Mouse (Mus musculus) thymus, postnatal 14 days (tissue): ENCODE measurements around the gene Frmd4a.

ENCODE experiments used
- DNase-seq: peaks from one replicate; pipeline ENCODE4 v3.0.0; 2021

Frmd4a gene

GRCm38 (mm10) chr2:4452590-4453400 is 435.3 kb downstream of the Frmd4a start:
- no peak for DNase-seq

DNA sequence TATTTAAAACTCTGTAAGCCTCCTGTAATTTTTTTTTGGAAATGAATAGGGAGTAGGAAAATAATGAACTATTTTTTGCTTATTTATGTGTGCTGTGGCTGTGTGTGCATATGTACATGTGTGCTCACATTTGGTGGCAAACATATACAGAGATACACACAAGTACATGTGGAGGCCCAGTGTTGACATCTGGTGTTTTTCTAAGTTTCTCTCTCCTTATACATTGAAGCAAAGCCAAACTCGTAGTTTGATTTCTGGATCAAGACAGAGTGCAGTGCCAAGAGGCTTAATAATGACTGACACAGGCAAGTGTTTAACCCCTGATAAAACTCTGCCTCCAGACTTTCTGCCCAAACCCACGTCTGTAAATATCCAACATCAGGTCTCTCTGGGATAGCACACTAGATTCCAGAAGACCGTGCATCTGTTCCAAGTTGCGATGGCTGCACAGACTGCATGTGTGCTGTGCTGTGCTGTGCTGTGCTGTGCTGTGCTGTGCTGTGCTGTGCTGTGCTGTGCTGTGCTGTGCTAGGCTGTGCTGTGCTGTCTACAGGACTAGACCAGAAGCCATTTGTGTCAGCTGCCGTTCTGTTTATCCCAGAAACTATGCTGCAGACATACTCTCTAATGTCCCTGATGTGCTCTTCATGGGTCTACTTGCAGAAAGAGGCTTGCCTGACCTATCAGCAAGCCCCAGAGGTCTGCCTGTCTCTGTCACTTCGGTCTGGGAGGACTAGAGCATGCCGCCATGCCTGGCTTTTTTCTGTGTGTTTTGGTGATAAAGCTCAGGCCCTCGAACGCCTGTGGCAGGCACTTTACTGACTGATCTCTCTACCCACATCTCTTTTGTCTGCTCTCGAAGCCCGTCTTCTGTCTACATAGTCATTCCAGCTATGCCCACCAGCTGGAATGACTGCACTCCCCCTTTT is 437.8 kb downstream of the Frmd4a start:
- no peak for DNase-seq

- no peak for DNase-seq
These were observed 443.4 kb downstream of the Frmd4a start for GRCm38 (mm10) chr2:4460897-4461296.

- no peak for DNase-seq
These were observed 444.0 kb downstream of the Frmd4a start for GRCm38 (mm10) chr2:4461514-4461913.

GRCm38 (mm10) chr2:4462480-4462879 is 445.0 kb downstream of the Frmd4a start:
- no peak for DNase-seq

- DNase-seq: no peak
These were observed 448.6 kb downstream of the Frmd4a start for GRCm38 (mm10) chr2:4466084-4466483.

- no peak for DNase-seq
These were observed 449.8 kb downstream of the Frmd4a start for GRCm38 (mm10) chr2:4467314-4467713.

- DNase-seq: no peak
These were observed 455.4 kb downstream of the Frmd4a start for GRCm38 (mm10) chr2:4472760-4473480.

- no peak for DNase-seq
These were observed 456.5 kb downstream of the Frmd4a start for GRCm38 (mm10) chr2:4473866-4474538.

DNA sequence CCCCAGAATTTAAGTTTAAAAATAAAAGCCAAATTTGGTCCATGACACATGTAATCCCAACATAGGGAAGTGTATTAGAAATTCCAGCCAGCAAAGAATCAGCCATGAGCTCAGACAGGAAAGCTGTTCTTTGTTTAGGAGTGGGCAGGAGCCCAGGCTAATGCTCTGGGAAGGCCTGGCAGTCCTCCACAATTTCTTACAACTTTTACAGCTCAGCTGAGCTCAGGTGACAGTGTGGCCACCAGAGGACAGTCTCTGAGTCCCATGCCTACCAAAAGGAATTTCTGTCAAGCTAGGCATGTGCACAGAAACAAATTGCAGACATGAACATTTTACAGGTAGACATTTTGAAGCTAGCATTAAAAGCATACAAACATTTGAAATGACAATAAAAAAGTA is 457.0 kb downstream of the Frmd4a start:
- no peak for DNase-seq

GRCm38 (mm10) chr2:4475991-4476390 is 458.5 kb downstream of the Frmd4a start:
- DNase-seq: no peak

DNA sequence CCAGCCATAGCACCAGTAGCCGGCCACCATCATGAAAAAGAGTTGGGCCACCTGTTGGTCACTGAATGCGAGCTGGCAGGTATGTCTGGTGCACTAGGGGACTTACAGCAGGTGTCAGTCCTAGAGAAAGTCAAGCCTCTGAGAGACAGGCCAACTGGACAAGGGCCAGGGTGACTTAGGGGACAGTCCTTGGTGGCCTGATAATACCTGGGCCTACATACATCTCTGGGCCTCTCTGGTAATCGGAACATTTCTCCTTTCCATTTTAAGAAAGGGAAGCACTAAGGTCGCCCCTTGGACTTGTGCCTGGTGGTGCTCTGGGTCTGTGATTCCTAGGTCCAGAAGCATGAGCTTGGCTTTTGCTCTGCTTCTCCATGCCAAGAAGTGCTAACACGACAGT is 459.1 kb downstream of the Frmd4a start:
- no peak for DNase-seq

- DNase-seq: no peak
These were observed 459.8 kb downstream of the Frmd4a start for GRCm38 (mm10) chr2:4477311-4477710.

- DNase-seq: no peak
These were observed 462.7 kb downstream of the Frmd4a start for GRCm38 (mm10) chr2:4480180-4480579.

DNA sequence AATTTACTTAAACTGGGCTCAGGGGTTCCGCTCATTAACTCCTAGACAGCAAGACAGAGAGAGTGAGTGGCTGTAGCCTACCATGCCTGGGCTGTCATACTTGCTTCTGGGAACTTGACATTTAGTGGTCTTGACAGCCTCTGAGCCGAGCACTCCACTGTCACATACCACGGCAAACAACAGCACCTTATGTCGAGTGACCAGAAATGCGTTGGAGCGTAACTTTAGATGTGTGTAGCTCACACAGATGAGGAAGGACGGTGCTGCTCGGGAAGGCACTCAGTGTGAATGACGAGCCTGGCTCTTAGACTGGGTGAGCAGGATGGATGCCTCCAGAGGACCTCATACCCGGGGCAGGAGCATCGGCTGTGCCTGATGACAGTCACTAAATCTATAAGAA is 463.6 kb downstream of the Frmd4a start:
- DNase-seq: no peak

- DNase-seq: no peak
These were observed 468.7 kb downstream of the Frmd4a start for GRCm38 (mm10) chr2:4486185-4486584.

- no peak for DNase-seq
These were observed 469.8 kb downstream of the Frmd4a start for GRCm38 (mm10) chr2:4487280-4487679.

DNA sequence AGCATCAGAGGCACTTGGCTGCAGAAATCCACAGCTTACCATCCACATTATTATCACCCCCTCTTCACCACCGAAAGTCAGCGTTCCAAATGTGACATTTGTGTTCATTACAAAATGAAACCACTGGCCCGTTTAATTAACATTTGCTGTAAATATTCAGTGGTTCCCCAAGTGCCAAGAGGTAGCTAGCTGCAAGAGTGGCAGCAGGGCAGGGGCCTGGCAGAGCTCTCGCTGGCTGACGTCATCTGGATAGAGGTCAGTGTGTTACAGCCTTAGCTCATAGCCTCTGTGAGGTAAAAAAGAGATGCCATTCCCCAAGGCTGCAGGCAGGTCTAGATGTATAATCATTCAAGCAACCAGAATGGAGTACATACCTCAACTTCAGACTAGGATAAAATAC is 473.3 kb downstream of the Frmd4a start:
- DNase-seq: no peak

DNA sequence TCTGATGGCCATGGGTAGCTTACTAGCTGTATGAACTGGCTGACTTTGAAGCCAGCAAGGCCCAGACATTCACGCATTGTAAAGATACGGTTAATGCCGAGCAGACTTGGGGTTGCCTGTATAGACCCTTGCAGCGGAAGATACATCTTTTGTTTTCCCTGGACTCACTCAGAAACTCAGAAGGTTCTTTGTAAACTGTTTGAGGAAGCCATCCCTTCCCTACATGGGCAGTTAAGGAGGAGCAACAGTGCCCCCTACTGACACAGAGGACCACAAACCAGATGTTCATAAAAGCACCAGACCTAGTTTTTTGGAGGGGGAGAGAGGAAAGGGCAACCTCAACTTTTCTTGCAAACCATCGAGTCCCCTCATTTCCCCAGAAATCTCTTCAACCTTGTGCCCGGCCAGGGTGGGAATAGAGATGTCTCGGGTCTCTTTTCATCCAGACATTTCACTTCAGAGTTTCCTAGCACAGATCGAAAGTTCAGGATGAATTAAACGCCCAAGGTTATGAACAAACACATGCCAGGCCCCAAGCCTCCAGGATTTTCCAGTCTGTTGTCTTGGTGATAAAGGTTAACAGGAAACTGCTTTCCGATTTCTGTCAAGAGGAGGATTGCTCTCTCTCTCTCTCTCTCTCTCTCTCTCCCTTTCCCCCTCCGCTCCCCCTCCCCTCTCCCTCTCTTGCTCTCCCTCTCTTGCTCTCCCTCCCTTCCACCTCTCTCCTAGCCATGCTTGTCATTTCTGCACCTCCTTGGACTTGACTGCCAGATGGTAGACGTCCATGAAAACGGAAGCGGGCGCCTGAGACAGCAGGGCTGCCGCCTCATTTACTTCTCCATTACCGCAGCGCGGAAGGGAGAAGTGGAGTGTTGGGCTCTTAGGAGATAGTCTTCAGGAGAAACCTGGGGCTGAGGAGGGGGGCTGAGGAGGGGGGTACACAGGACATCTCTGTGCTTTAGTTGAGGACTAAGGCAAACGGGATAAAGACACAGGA is 475.3 kb downstream of the Frmd4a start:
- peak; percentile 59 for DNase-seq

GRCm38 (mm10) chr2:4494478-4494877 is 477.0 kb downstream of the Frmd4a start:
- DNase-seq: no peak

- DNase-seq: peak; percentile 69
These were observed 481.7 kb downstream of the Frmd4a start for GRCm38 (mm10) chr2:4499257-4499656.
